12 mouse cellular contexts compared by ENCODE assay signal in the genomic region with DNA sequence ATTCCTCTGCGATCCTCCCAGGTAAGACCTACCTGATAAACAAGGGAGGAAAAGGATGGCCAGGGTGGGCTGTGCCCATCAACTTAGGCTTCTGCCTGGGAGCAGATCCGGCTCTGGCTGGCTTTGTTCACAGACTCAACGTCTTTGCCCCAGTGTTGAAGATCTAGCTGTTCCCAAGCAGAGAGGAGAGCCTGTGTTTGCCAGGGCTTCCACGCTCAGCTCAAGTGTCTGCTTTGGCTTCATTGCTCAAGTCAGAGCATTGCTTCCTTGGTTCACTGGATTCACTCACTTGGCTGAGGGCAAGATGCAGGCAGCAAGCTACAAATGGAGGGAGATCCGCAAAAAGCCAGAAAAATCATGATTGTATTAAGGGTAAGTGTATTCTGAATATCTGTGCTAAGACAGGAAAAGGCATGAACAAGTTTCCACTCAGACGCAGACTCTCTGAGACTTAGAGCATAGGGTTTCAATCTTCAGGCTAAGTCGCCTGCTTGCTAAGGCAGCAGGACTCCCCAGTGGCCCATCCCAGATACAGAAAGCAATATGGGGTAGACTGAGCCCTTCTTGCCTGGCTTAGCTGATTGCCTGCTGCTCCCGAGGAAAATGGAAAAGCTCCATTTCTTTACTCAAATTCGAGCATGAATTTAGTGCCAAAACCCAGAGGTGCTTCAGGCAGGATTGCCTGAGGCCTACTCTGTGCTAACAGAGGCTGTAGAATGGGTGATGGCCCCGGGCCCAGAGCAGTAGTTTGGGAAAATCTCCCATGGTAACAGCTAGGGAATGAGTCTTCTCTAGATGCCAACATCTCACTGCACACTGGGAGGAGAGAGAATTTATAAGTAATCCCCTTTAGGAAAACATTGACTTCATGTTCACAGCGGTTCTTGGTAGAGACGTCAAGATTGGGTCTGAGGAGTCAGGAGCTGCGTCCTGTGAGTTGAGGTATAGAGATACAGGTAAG. TPM values are rescaled to one million over a fixed set of nuclear protein-coding genes. Genes with fewer than 3 reads are reported as not detected.
DNase-seq lines count a peak whose midpoint lies in the region; ATAC-seq and TF ChIP-seq lines count a peak whose summit lies in the region.
"Had no signal": no experiment of that assay in that cellular context is flagged by ENCODE, and none has a peak within 500 bp of the region (broad histone marks: within the 10 kb centered on the region; RNA-seq: fewer than 3 reads in every experiment).

No protein-coding gene starts in this region.

- peak; percentile 39; the same call in 1 of the 2 replicates for ATAC-seq in forebrain, embryonic 16.5 days
- ATAC-seq in forebrain, embryonic 11.5 days (replicated peaks; ENCODE audit: low FRiP score), result no peak
- no peak; the same call in 1 of the 2 replicates for ATAC-seq in limb, embryonic 13.5 days (ENCODE audit: low FRiP score, low read depth)
- ATAC-seq in stomach, embryonic 14.5 days (ENCODE audit: insufficient number of reproducible peaks, insufficient read depth, low FRiP score, low read depth), result no peak

- no peak for TF ChIP-seq CTCF in lung, adult 2 months (IDR thresholded peaks at IDR 0.05; ENCODE audit: insufficient read depth, low read length)

- H3K9me3 ChIP-seq in forebrain, embryonic 16.5 days (ENCODE audit: control insufficient read depth, low read length), result no peaks in the 10 kb centered on the region
- H3K9me3 ChIP-seq in forebrain, embryonic 11.5 days (ENCODE audit: control insufficient read depth, low read length), result no peaks in the 10 kb centered on the region
- no peaks in the 10 kb centered on the region for H3K9me3 ChIP-seq in limb, embryonic 13.5 days
- no peaks in the 10 kb centered on the region for H3K9me3 ChIP-seq in stomach, embryonic 14.5 days (ENCODE audit: control insufficient read depth, low read depth, low read length)
- H3K9me3 ChIP-seq: G1E had no signal

- H3K36me3 ChIP-seq in forebrain, embryonic 16.5 days (ENCODE audit: control insufficient read depth, insufficient read depth), result no peaks in the 10 kb centered on the region
- H3K36me3 ChIP-seq in forebrain, embryonic 11.5 days (ENCODE audit: control insufficient read depth, insufficient read depth, low read length), result no peaks in the 10 kb centered on the region
- no peaks in the 10 kb centered on the region for H3K36me3 ChIP-seq in limb, embryonic 13.5 days
- H3K36me3 ChIP-seq in stomach, embryonic 14.5 days (ENCODE audit: control insufficient read depth, insufficient read depth, low read length), result no peaks in the 10 kb centered on the region
- H3K36me3 ChIP-seq: G1E had no signal

- no peak for TF ChIP-seq POLR2A in lung, adult 2 months (IDR thresholded peaks at IDR 0.05; ENCODE audit: borderline replicate concordance, extremely low read depth, low read depth, low read length)

- H3K27ac ChIP-seq in forebrain, embryonic 16.5 days (ENCODE audit: low read length), result no peak overlapping the region
- no peak overlapping the region for H3K27ac ChIP-seq in forebrain, embryonic 11.5 days (ENCODE audit: low read depth, low read length)
- peak overlapping the region; percentile 40; the same call in 1 of the 2 replicates for H3K27ac ChIP-seq in limb, embryonic 13.5 days
- H3K27ac ChIP-seq in stomach, embryonic 14.5 days (ENCODE audit: low read length), result 0 out of 2 replicates have a peak overlapping the region, but pooled peaks have one; percentile 27
- H3K27ac ChIP-seq: layer of hippocampus, adult 2 months had no signal

- H3K4me2 ChIP-seq in forebrain, embryonic 16.5 days (ENCODE audit: low read length), result no peak overlapping the region
- no peak overlapping the region for H3K4me2 ChIP-seq in forebrain, embryonic 11.5 days (ENCODE audit: low read depth, low read length, severe bottlenecking)
- no peak overlapping the region for H3K4me2 ChIP-seq in limb, embryonic 13.5 days (replicated peaks)
- H3K4me2 ChIP-seq in stomach, embryonic 14.5 days (replicated peaks; ENCODE audit: low read depth, low read length), result no peak overlapping the region

- 72% methylated on average over 13 of the region's 13 CpGs for WGBS in forebrain, embryonic 16.5 days
- 81% methylated on average over 13 of the region's 13 CpGs for WGBS in forebrain, embryonic 11.5 days
- 71% methylated on average over 13 of the region's 13 CpGs for WGBS in lung, adult 2 months
- 65% methylated on average over 13 of the region's 13 CpGs for WGBS in limb, embryonic 13.5 days
- 76% methylated on average over 13 of the region's 13 CpGs for whole genome bisulfite sequencing in stomach, embryonic 14.5 days

- H3K27me3 ChIP-seq in forebrain, embryonic 16.5 days (replicated peaks; ENCODE audit: control insufficient read depth, insufficient read depth, low read length), result no peaks in the 10 kb centered on the region
- no peaks in the 10 kb centered on the region for H3K27me3 ChIP-seq in forebrain, embryonic 11.5 days (ENCODE audit: control insufficient read depth, insufficient read depth, low read length)
- no peaks in the 10 kb centered on the region for H3K27me3 ChIP-seq in limb, embryonic 13.5 days
- H3K27me3 ChIP-seq in stomach, embryonic 14.5 days (ENCODE audit: control insufficient read depth, insufficient read depth, low read length), result no peaks in the 10 kb centered on the region

- no peak overlapping the region for H3K4me3 ChIP-seq in forebrain, embryonic 16.5 days (replicated peaks; ENCODE audit: low read length)
- H3K4me3 ChIP-seq in forebrain, embryonic 11.5 days (ENCODE audit: low read depth, low read length), result no peak overlapping the region
- no peak overlapping the region for H3K4me3 ChIP-seq in lung, adult 2 months (replicated peaks; ENCODE audit: extremely low read depth, low read depth, low read length)
- H3K4me3 ChIP-seq in limb, embryonic 13.5 days, result no peak overlapping the region
- no peak overlapping the region for H3K4me3 ChIP-seq in stomach, embryonic 14.5 days (ENCODE audit: low read depth, low read length)
- H3K4me3 ChIP-seq: layer of hippocampus, adult 2 months had no signal

- no peak overlapping the region for H3K9ac ChIP-seq in forebrain, embryonic 16.5 days (replicated peaks; ENCODE audit: low read depth, low read length)
- no peak overlapping the region for H3K9ac ChIP-seq in forebrain, embryonic 11.5 days (ENCODE audit: low read length)
- no peak overlapping the region for H3K9ac ChIP-seq in limb, embryonic 13.5 days
- no peak overlapping the region for H3K9ac ChIP-seq in stomach, embryonic 14.5 days (replicated peaks; ENCODE audit: low read depth, low read length)

- DNase-seq in forebrain, embryonic 11.5 days (ENCODE audit: low spot score), result no peak
- DNase-seq in lung, adult 2 months, result peak; percentile 21
- no peak for DNase-seq in lung, postnatal 25 days (ENCODE audit: low spot score)
- no peak for DNase-seq in frontal cortex, postnatal 36 days (ENCODE audit: low spot score in 2 of 2)
- DNase-seq in spleen, postnatal 36 days (ENCODE audit: low spot score in 2 of 2), result no peak
- DNase-seq: cerebellum, adult 2 months; heart, postnatal 14 days had no signal

- H3K4me1 ChIP-seq in forebrain, embryonic 16.5 days (replicated peaks; ENCODE audit: control insufficient read depth, insufficient read depth, low read length), result peaks cover 15% of the 10 kb centered on the region
- H3K4me1 ChIP-seq in forebrain, embryonic 11.5 days (replicated peaks; ENCODE audit: control insufficient read depth, insufficient read depth, low read length), result peaks cover 26% of the 10 kb centered on the region
- H3K4me1 ChIP-seq in lung, adult 2 months (ENCODE audit: control insufficient read depth, insufficient read depth, low read length), result no peaks in the 10 kb centered on the region
- peaks cover 77% of the 10 kb centered on the region for H3K4me1 ChIP-seq in limb, embryonic 13.5 days
- peaks cover 54% of the 10 kb centered on the region for H3K4me1 ChIP-seq in stomach, embryonic 14.5 days (ENCODE audit: control insufficient read depth, insufficient read depth, low read length)

RNA-seq across cellular contexts. Expression of gene Irs2, which starts 37.5 kb away (rescaled TPM):
- polyA plus RNA-seq in forebrain, embryonic 16.5 days (2015; fragmentation: Nextera tagmentation; extraction: Ambion mirVana), result 5.4 and 6.0 TPM in 2 replicates
- 6.6 and 7.7 TPM in 2 replicates for polyA plus RNA-seq in forebrain, embryonic 11.5 days (2014; fragmentation: Nextera tagmentation; extraction: Ambion mirVana)
- polyA plus RNA-seq in lung, adult 2 months (2012; rRNA removed), result 20.7 and 27.1 TPM in 2 replicates
- polyA plus RNA-seq in limb, embryonic 13.5 days (2015; fragmentation: Nextera tagmentation; extraction: Ambion mirVana), result 7.9 and 8.6 TPM in 2 replicates
- polyA plus RNA-seq in stomach, embryonic 14.5 days (2014; fragmentation: Nextera tagmentation; extraction: Ambion mirVana), result 4.6 and 5.0 TPM in 2 replicates

Comparison
In these comparisons a context has a peak if more than half of its experiments do, and no peak if none do; other contexts are left out.
1. H3K27ac ChIP-seq: peak in limb, embryonic 13.5 days (single experiment) and stomach, embryonic 14.5 days (single experiment); none in forebrain, embryonic 16.5 days (single experiment) and forebrain, embryonic 11.5 days (single experiment).